Mouse (Mus musculus) heart, adult 2 months (tissue): Measurements from ENCODE around the gene Slc25a21.

ENCODE experiments used
- CTCF ChIP-seq: fragments of 200-600 bp; IDR thresholded peaks from 2 replicates; pipeline ENCODE4 v1.8.1; 2022; ENCODE audit warnings: antibody characterized with exemption, mild to moderate bottlenecking, moderate library complexity
- EP300 ChIP-seq: fragments of 200-500 bp; IDR thresholded peaks from 2 replicates; pipeline ENCODE4 v1.6.1; 2011; ENCODE audit warnings: low read depth, low read length, control low read depth; ENCODE audit not compliant: insufficient read depth
- POLR2A ChIP-seq: fragments of 200-500 bp; IDR thresholded peaks from 2 replicates; pipeline ENCODE4 v1.6.1; 2011; ENCODE audit warnings: mild to moderate bottlenecking, low read depth, low read length, control low read depth; ENCODE audit not compliant: insufficient read depth

- no peak for TF ChIP-seq POLR2A
- TF ChIP-seq CTCF = no peak
- no peak for TF ChIP-seq EP300
Measured at GRCm38 (mm10) chr12:56798641-56799415, 398.4 kb downstream of the Slc25a21 start.
